Mouse (Mus musculus) heart, embryonic 14.5 days (tissue): Measurements from ENCODE around the gene Kri1. TPM values are rescaled to one million over a fixed set of nuclear protein-coding genes. Genes with fewer than 3 reads are reported as not detected.
A peak's percentile ranks its signal among the peaks of the same experiment; 100 is the strongest.
"Not testable (repeated sequence)": the region's sequence is repeated elsewhere in the genome, so short reads cannot be mapped to it uniquely, and the experiment has no call there.

ENCODE experiments used
- ATAC-seq: fragments of 200-750 bp; cut with Nextera tagmentation; 2 replicates; pipeline ENCODE4 v1.8.0; 2017; ENCODE audit warnings: low read depth, moderate TSS enrichment; ENCODE audit not compliant: insufficient number of reproducible peaks, insufficient read depth, low FRiP score
- H3K27ac ChIP-seq, 2 experiments: fragments of 200-500 bp in 1 of 2; fragments of 300-500 bp in 1 of 2; sonication (generic) in 1 of 2; replicated peaks in 1 of 2; 2 replicates each; pipeline ENCODE4 v1.5.1; 2012 to 2014; ENCODE audit warnings: low read depth in 2 of 2, low read length in 2 of 2, control low read depth in 1 of 2, mild to moderate bottlenecking in 1 of 2, mixed read lengths in 1 of 2; ENCODE audit not compliant: control insufficient read depth in 1 of 2, insufficient read depth in 1 of 2
- H3K27me3 ChIP-seq: fragments of 300-500 bp; sonication (generic); 2 replicates; pipeline ENCODE4 v1.6.1; 2014; ENCODE audit warnings: mild to moderate bottlenecking, low read length, control low read depth; ENCODE audit not compliant: control insufficient read depth, insufficient read depth
- H3K36me3 ChIP-seq: fragments of 300-500 bp; sonication (generic); 2 replicates; pipeline ENCODE4 v1.6.1; 2014; ENCODE audit warnings: mild to moderate bottlenecking, control low read depth, low read length, mixed read lengths; ENCODE audit not compliant: control insufficient read depth, insufficient read depth
- H3K4me1 ChIP-seq, 2 experiments: fragments of 200-500 bp in 1 of 2; fragments of 300-500 bp in 1 of 2; sonication (generic) in 1 of 2; 2 replicates each; pipeline ENCODE4 v1.6.1; 2012 to 2014; ENCODE audit warnings: low read length in 2 of 2, control low read depth in 1 of 2, mixed read lengths in 1 of 2; ENCODE audit not compliant: control insufficient read depth in 2 of 2, insufficient read depth in 2 of 2
- H3K4me2 ChIP-seq: fragments of 300-500 bp; sonication (generic); 2 replicates; pipeline ENCODE4 v1.6.1; 2014; ENCODE audit warnings: mild to moderate bottlenecking, low read length
- H3K4me3 ChIP-seq, 2 experiments: fragments of 200-500 bp in 1 of 2; fragments of 300-500 bp in 1 of 2; sonication (generic) in 1 of 2; 2 replicates each; pipeline ENCODE4 v1.5.1; 2012 to 2014; ENCODE audit warnings: low read length in 2 of 2, mild to moderate bottlenecking in 2 of 2, control low read depth in 1 of 2, low read depth in 1 of 2, moderate library complexity in 1 of 2; ENCODE audit not compliant: control insufficient read depth in 1 of 2, insufficient read depth in 1 of 2
- H3K9ac ChIP-seq: fragments of 300-500 bp; sonication (generic); 2 replicates; pipeline ENCODE4 v1.6.1; 2014; ENCODE audit warnings: mild to moderate bottlenecking, low read length
- H3K9me3 ChIP-seq: fragments of 300-500 bp; sonication (generic); 2 replicates; pipeline ENCODE4 v1.6.1; 2016; ENCODE audit warnings: low read length, control low read depth; ENCODE audit not compliant: control insufficient read depth
- WGBS: fragments of 180-500 bp; shearing (Covaris S2); extraction: QIAGEN DNeasy Blood & Tissue Kit; methylation state at CpG from one replicate; pipeline ENCODE4 v1.1.7; 2014; 5-methylcytosine and 5-hydroxymethylcytosine counted together
- polyA plus RNA-seq: library from polyadenylated mRNA; unstranded; fragments of >200 nt; fragmentation: Nextera tagmentation; extraction: Ambion mirVana; gene quantifications from 2 replicates; pipeline ENCODE4 v1.2.1, GENCODE M21; 2014

Gene Kri1
- polyA plus RNA-seq, 1 experiment from 2014 or later, result 12.6 TPM

GRCm38 (mm10) chr9:21292271-21292670 lies 4.5 kb upstream of the Kri1 start:
- no peak for ATAC-seq
- Histone ChIP-seq H3K9me3 (no peaks in the 10 kb centered on the region), H3K4me1 (peaks cover 7 to 21% of the 10 kb centered on the region in 2 experiments), H3K4me3 (no peak overlapping the region), H3K36me3 (peaks cover 7% of the 10 kb centered on the region; the same call in 1 of the 2 replicates), H3K27me3 (no peaks in the 10 kb centered on the region), H3K27ac (no peak overlapping the region), H3K9ac (no peak overlapping the region), H3K4me2 (no peak overlapping the region)
- WGBS, result 95% methylated on average over 3 of the region's 3 CpGs

GRCm38 (mm10) chr9:21291868-21292267 lies 4.1 kb upstream of the Kri1 start:
- H3K4me2 ChIP-seq, result peak overlapping the region; percentile 57
- H3K27ac ChIP-seq, result peak overlapping the region; percentile 75 to 92
- 22% methylated on average over 7 of the region's 7 CpGs for WGBS
- H3K9ac ChIP-seq, result peak overlapping the region; percentile 47; the same call in 1 of the 2 replicates
- peaks cover 7 to 25% of the 10 kb centered on the region in 2 experiments for H3K4me1 ChIP-seq
- peak overlapping the region; percentile 31 to 48 for H3K4me3 ChIP-seq
- not testable (repeated sequence) for ATAC-seq, H3K9me3 ChIP-seq, H3K27me3 ChIP-seq, H3K36me3 ChIP-seq

GRCm38 (mm10) chr9:21291022-21291787 lies 3.4 kb upstream of the Kri1 start, which contains the start of gene Cdkn2d:
TSS of gene Cdkn2d (minus strand) at chr9:21291407.
- H3K9ac ChIP-seq, result peak within 1 kb of the TSS; percentile 84
- H3K4me3 ChIP-seq, result peak within 1 kb of the TSS; percentile 82 to 85
- peaks cover 10 to 32% of the 10 kb centered on the region in 2 experiments for H3K4me1 ChIP-seq
- H3K4me2 ChIP-seq, result peak within 1 kb of the TSS; percentile 78
- H3K27me3 ChIP-seq, result no peaks in the 10 kb centered on the region
- ATAC-seq, result peak; percentile 94
- H3K27ac ChIP-seq, result peak within 1 kb of the TSS; percentile 75 to 92
- under 1% methylated on average over 50 of the region's 51 CpGs for WGBS
- no peaks in the 10 kb centered on the region for H3K9me3 ChIP-seq
- H3K36me3 ChIP-seq, result peaks cover 7% of the 10 kb centered on the region; the same call in 1 of the 2 replicates

GRCm38 (mm10) chr9:21290589-21290988 lies 2.8 kb upstream of the Kri1 start:
- no peak for ATAC-seq
- Histone ChIP-seq H3K36me3 (peaks cover 10% of the 10 kb centered on the region), H3K4me1 (peaks cover 10 to 33% of the 10 kb centered on the region in 2 experiments), H3K9me3 (no peaks in the 10 kb centered on the region), H3K27ac (peak overlapping the region; percentile 73 to 80), H3K27me3 (no peaks in the 10 kb centered on the region), H3K4me3 (peak overlapping the region; percentile 82 to 85), H3K4me2 (peak overlapping the region; percentile 78), H3K9ac (peak overlapping the region; percentile 84)
- under 1% methylated on average over 20 of the region's 20 CpGs for WGBS

GRCm38 (mm10) chr9:21289337-21289671 lies 1.5 kb upstream of the Kri1 start:
- peaks cover 10 to 33% of the 10 kb centered on the region in 2 experiments for H3K4me1 ChIP-seq
- H3K36me3 ChIP-seq, result peaks cover 23% of the 10 kb centered on the region
- WGBS, result 80% methylated on average over 2 of the region's 2 CpGs
- H3K9me3 ChIP-seq, result no peaks in the 10 kb centered on the region
- H3K27me3 ChIP-seq, result no peaks in the 10 kb centered on the region
- H3K27ac ChIP-seq, result peak overlapping the region in 1 of 2 experiments; percentile 90; a peak in 1 of 4 replicates
- peak overlapping the region; percentile 78 for H3K4me2 ChIP-seq
- no peak overlapping the region for H3K9ac ChIP-seq
- ATAC-seq, result no peak
- peak overlapping the region in 1 of 2 experiments; percentile 82; a peak in 2 of 4 replicates for H3K4me3 ChIP-seq

- Histone ChIP-seq H3K27ac (peak overlapping the region; percentile 83 to 90), H3K4me3 (peak overlapping the region; percentile 82 to 97), H3K4me1 (peaks cover 10 to 33% of the 10 kb centered on the region in 2 experiments), H3K4me2 (peak overlapping the region; percentile 78), H3K9me3 (no peaks in the 10 kb centered on the region), H3K27me3 (no peaks in the 10 kb centered on the region), H3K9ac (peak overlapping the region; percentile 85), H3K36me3 (peaks cover 29% of the 10 kb centered on the region)
- ATAC-seq, result no peak
- WGBS, result 67% methylated on average over 13 of the region's 13 CpGs
Observed at GRCm38 (mm10) chr9:21288404-21289336, 901 bp upstream of the Kri1 start.

GRCm38 (mm10) chr9:21286753-21287152 lies 1.0 kb downstream of the Kri1 start:
- H3K9ac ChIP-seq, result peak overlapping the region; percentile 85
- H3K9me3 ChIP-seq, result no peaks in the 10 kb centered on the region
- peak overlapping the region in 1 of 2 experiments; percentile 82; a peak in 2 of 4 replicates for H3K4me3 ChIP-seq
- ATAC-seq, result no peak
- no peaks in the 10 kb centered on the region for H3K27me3 ChIP-seq
- peaks cover 43% of the 10 kb centered on the region for H3K36me3 ChIP-seq
- H3K27ac ChIP-seq, result peak overlapping the region in 1 of 2 experiments; percentile 90; a peak in 1 of 4 replicates
- peaks cover 10 to 33% of the 10 kb centered on the region in 2 experiments for H3K4me1 ChIP-seq
- WGBS, result 48% methylated on average over 3 of the region's 3 CpGs
- H3K4me2 ChIP-seq, result peak overlapping the region; percentile 78
